Mouse (Mus musculus) gastrocnemius, adult 8-10 months (tissue): ENCODE measurements around the gene Zfp113. TPM values are rescaled to one million over a fixed set of nuclear protein-coding genes. Genes with fewer than 3 reads are reported as not detected.
"Not testable (repeated sequence)": the region's sequence is repeated elsewhere in the genome, so short reads cannot be mapped to it uniquely, and the experiment has no call there.

ENCODE experiments used
- DNase-seq, 2 experiments: peaks; one replicate each; pipeline ENCODE4 v3.0.0; 2022; ENCODE audit warnings: low spot score in 2 of 2
- microRNA-seq: library from miRNA; unstranded; fragments of <30 nt; microRNA quantifications from one replicate; pipeline ENCODE4 v1.2.0, GENCODE M21; 2022
- total RNA-seq, 4 experiments: library from RNA; stranded (reverse); gene quantifications; 2 replicates each; pipeline ENCODE4 v1.2.4; 2022

Zfp113 gene
- total RNA-seq, 4 experiments from 2014 or later, result 4.8 to 6.6 (median 5.3) TPM

- DNase-seq, result no peak
Observed at GRCm38 (mm10) chr5:138137935-138138549, 17.5 kb downstream of the Zfp113 start.

- no peak for DNase-seq
Observed at GRCm38 (mm10) chr5:138137257-138137656, 18.3 kb downstream of the Zfp113 start.

DNA sequence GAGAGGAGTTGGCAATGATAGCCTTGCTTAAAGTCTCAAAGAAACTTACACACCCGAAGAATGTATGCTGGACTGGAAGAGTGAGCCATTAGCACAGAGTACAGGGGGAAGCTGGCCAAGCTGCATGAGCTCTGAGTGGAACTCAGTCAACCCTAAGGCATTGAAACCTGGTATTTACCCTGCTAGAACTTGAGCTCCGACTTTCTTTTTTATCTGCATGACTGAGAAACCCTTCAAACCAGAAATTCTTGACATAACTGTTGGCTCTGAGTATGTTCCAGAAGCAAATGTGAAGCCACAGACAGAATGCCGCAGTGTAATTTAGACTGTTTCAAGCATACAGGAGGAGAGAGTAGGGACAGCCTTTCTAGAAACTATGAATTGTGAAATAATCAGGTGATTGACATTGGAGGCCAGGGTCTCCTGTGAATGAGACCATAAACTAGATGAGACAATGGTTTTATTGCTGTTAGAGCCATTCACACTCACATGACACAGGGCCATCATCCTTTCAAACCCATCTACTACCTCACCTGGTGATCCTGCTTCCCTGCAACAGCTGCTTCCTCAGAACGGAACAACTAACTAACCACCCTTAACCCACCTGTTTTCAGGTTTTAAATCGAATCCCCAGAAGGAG lies 23.0 kb downstream of the Zfp113 start:
- no peak for DNase-seq

- DNase-seq, result no peak
Observed at GRCm38 (mm10) chr5:138118041-138118440, 37.5 kb downstream of the Zfp113 start.

- DNase-seq, result no peak
Observed at GRCm38 (mm10) chr5:138117199-138118015, 38.1 kb downstream of the Zfp113 start.

DNA sequence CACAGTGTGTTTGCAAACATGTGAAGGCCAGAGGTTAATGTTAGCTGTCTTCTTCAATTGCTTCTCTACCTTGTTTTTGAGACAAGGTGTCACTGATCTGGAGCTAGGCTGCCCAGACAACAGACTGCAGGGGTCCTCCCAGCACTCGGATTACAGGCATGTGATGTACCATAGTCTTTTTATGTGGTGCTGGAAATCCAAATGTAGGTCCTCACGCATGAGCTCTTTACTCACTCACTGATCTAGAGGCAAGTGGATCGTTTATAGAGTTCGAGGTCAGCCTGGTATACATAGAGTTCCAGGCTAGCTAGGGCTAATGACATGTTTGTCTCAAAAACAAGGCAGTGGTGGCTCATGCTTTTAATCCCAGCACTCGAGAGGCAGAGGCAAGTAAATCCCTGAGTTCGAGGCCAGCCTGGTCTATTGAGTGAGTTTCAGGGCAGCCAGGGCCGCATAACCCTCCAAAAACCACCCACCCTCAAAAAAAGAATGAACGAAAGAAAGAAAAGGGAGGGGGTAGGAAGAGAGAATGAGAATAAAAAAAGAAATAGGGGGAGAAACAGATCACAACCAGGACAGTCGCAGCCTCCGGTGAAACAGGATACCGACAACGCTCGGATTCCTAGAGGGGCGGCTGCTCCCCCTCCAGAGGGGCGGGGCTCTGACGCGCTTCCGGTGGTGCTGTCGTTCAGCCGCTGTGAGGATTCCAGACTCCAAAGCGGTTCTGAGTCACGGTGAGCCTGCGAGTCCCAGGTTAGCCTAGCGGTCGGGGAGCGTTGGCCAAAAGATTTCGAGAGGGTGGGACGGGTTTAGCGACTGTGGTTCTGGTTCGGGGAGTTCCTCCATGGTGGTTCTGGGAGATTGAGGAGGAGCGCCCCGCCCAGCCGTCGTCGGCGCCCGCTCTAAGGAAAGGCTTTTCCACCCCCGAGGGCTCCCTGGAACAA lies 39.0 kb downstream of the Zfp113 start, which contains the start of gene Zscan21:
Gene Zscan21 (plus strand): TSS at position 649 of the 944 bp plus-strand sequence.
- peak; percentile 84 to 85 for DNase-seq

DNA sequence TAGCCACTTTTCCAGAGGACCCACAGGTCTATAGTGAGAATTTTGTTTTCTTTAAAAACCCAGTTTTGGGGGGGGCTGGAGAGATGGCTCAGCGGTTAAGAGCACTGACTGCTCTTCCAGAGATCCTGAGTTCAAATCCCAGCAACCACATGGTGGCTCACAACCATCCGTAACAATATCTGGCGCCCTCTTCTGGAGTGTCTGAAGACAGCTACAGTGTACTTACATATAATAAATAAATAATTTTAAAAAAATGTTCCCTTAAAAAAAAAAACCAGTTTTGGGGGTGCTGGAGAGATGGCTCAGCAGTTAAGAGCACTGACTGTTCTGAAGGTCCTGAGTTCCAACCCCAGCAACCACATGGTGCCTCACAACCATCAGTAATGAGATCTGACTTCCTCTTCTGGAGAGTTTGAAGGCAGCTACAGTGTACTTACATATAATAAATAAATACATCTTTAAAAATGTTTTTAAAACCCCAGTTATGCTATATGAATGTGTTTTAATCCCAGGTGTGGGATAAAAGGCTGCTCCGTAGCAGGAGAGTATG lies 45.6 kb downstream of the Zfp113 start:
- DNase-seq, result not testable (repeated sequence)

- DNase-seq, result no peak
Observed at GRCm38 (mm10) chr5:138107130-138107529, 48.4 kb downstream of the Zfp113 start.

DNA sequence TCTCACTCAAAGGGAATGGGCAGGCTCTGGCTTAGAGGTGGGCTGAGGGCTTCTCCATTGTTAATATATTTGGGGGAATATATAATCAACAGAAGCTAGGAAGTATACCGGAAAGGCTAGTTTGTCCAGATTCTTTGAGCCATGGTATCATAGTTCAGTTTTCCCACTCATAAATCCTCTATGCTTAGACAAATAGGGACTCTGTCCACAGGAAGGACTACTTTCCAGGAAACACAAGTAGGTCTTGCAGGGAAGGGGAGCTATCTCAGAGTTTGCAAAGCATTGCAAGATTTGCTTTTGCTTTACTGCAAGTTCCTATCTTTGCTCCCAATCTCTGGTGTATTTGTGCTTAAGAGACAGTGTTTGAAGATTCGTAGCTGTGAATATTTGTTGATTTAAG lies 50.6 kb downstream of the Zfp113 start:
- DNase-seq, result no peak

DNA sequence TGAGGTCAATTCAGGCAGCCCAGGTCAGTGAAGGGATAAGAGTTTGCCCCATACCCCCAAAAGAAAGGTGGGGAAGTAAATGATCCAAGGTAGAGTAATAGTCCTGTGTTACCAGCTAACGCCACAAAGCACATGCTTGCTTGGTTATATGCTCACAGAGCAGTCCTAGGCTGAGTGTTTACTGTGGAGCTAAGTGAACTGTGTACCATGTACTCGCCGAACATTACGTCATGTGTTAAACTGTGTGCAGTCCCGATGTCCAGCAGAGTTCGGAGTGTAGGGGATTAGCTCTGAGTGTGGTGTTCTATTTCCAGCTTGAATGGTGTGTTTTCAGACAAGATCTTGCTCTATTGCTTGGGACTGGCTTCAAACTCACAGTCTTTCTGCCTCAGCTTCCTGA lies 61.1 kb downstream of the Zfp113 start:
- DNase-seq, result no peak

- no peak for DNase-seq
Observed at GRCm38 (mm10) chr5:138092771-138093170, 62.8 kb downstream of the Zfp113 start.

GRCm38 (mm10) chr5:138090737-138091136 lies 64.8 kb downstream of the Zfp113 start:
- no peak for DNase-seq

DNA sequence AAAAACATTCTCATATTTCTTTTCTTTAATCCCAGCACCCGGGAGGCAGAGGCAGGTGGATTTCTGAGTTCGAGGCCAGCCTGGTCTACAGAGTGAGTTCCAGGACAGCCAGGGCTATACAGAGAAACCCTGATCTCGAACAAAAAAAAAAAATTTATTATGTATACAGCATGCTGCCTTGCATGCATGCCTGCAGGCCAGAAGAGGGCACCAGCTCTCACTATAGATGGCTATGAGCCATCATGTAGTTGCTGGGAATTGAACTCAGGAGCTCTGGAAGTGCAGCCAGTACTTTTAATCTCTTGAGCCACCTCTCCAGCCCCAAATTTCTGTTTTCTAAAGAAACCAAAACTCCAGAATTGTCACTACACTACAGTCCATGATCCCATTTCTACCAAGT lies 65.3 kb downstream of the Zfp113 start:
- DNase-seq, result no peak

Small RNA genes lying within 50 kb of the gene (microRNA-seq; reads per million reads assigned to microRNA genes)
- gene Mir106b (446 reads per million, percentile 72 among the genes with 10 or more reads in this experiment), gene Mir25 (218 reads per million, percentile 63 among the genes with 10 or more reads in this experiment), gene Mir93 (2,237 reads per million, percentile 86 among the genes with 10 or more reads in this experiment)

Other genes starting within 250 kb of the Zfp113 start
- gene Cyp3a13, start 234.1 kb downstream of the Zfp113 start, total RNA-seq, result under 1 TPM in 2 of 4 experiments, not detected in 2; 0.07 to 0.11 TPM
- gene Gjc3, start 192.6 kb downstream of the Zfp113 start, total RNA-seq, result under 1 TPM; 0.17 to 0.51 (median 0.36) TPM
- under 1 TPM in 1 of 4 experiments, not detected in 3; 0.43 TPM for gene Azgp1, start 174.2 kb downstream of the Zfp113 start, total RNA-seq
- gene Smok3a, start 134.5 kb downstream of the Zfp113 start, total RNA-seq, result not detected
- gene Smok3b, start 134.3 kb downstream of the Zfp113 start, total RNA-seq, result not detected
- gene Smok3c, start 102.5 kb downstream of the Zfp113 start, total RNA-seq, result not detected
- 10 to 100 TPM in 3 of 4 experiments, 1 to 10 TPM in 1; 9.6 to 11.6 (median 10.6) TPM for gene Zkscan1, start 70.7 kb downstream of the Zfp113 start, total RNA-seq
- 10 to 100 TPM; 14.3 to 17.0 (median 15.2) TPM for gene Zscan21, start 38.8 kb downstream of the Zfp113 start, total RNA-seq
- gene Cops6, start 5.3 kb upstream of the Zfp113 start, total RNA-seq, result 100 to 1,000 TPM; 107 to 117 (median 110) TPM
- gene Ap4m1, start 16.3 kb upstream of the Zfp113 start, total RNA-seq, result 10 to 100 TPM in 1 of 4 experiments, 1 to 10 TPM in 3; 7.2 to 10.6 (median 7.5) TPM
- gene Mcm7, start 16.7 kb upstream of the Zfp113 start, total RNA-seq, result 1 to 10 TPM; 6.1 to 8.2 (median 6.8) TPM
- gene Taf6, start 31.7 kb upstream of the Zfp113 start, total RNA-seq, result 10 to 100 TPM; 33.9 to 42.1 (median 36.6) TPM
- gene Cnpy4, start 31.7 kb upstream of the Zfp113 start, total RNA-seq, result 1 to 10 TPM; 1.9 to 3.6 (median 2.2) TPM
- gene Mblac1, start 38.6 kb upstream of the Zfp113 start, total RNA-seq, result 1 to 10 TPM; 1.5 to 2.3 (median 1.8) TPM
- gene Nxpe5, start 70.2 kb upstream of the Zfp113 start, total RNA-seq, result under 1 TPM; 0.12 to 0.38 (median 0.19) TPM
- 10 to 100 TPM; 51.1 to 57.2 (median 53.1) TPM for gene Lamtor4, start 99.7 kb upstream of the Zfp113 start, total RNA-seq
- 1 to 10 TPM; 1.4 to 3.0 (median 2.3) TPM for gene BC037034, start 108.3 kb upstream of the Zfp113 start, total RNA-seq
- gene Gal3st4, start 117.1 kb upstream of the Zfp113 start, total RNA-seq, result under 1 TPM in 1 of 4 experiments, not detected in 3; 0.16 TPM
- gene Gm43720, start 124.2 kb upstream of the Zfp113 start, total RNA-seq, result not detected
- under 1 TPM in 2 of 4 experiments, not detected in 2; 0.10 to 0.22 TPM for gene Gpc2, start 124.3 kb upstream of the Zfp113 start, total RNA-seq
- not detected for gene Stag3, start 124.5 kb upstream of the Zfp113 start, total RNA-seq
- gene Pvrig, start 186.2 kb upstream of the Zfp113 start, total RNA-seq, result not detected